Mouse (Mus musculus) liver, embryonic 14.5 days (tissue): ENCODE results near the gene Astn2. TPM values are rescaled to one million over a fixed set of nuclear protein-coding genes. Genes with fewer than 3 reads are reported as not detected.

Experiments
- ATAC-seq: fragments of 200-750 bp; cut with Nextera tagmentation; 2 replicates; pipeline ENCODE4 v1.8.0; 2017; ENCODE audit warnings: moderate number of reproducible peaks, mild to moderate bottlenecking, moderate library complexity; ENCODE audit not compliant: insufficient read depth
- DNase-seq, 3 experiments: peaks; one replicate each; pipeline ENCODE4 v3.0.0-alpha.2; 2012 to 2013; ENCODE audit warnings: low read depth in 3 of 3, low spot score in 3 of 3
- H3K27ac ChIP-seq: fragments of 300-500 bp; sonication (generic); 2 replicates; pipeline ENCODE4 v1.5.1; 2014; ENCODE audit warnings: moderate library complexity, mild to moderate bottlenecking, control low read depth, inconsistent platforms
- H3K27me3 ChIP-seq: fragments of 300-500 bp; sonication (generic); 2 replicates; pipeline ENCODE4 v1.6.1; 2014; ENCODE audit warnings: mild to moderate bottlenecking, low read length, moderate library complexity; ENCODE audit not compliant: control insufficient read depth, insufficient read depth
- H3K36me3 ChIP-seq: fragments of 300-500 bp; sonication (generic); replicated peaks from 2 replicates; pipeline ENCODE4 v1.6.1; 2014; ENCODE audit warnings: low read depth; ENCODE audit not compliant: control insufficient read depth, insufficient read depth
- H3K4me1 ChIP-seq, 2 experiments: fragments of 200-500 bp in 1 of 2; fragments of 300-500 bp in 1 of 2; sonication (generic) in 1 of 2; replicated peaks; 2 replicates each; pipeline ENCODE4 v1.6.1; 2012 to 2014; ENCODE audit warnings: antibody characterized with exemption in 1 of 2, inconsistent platforms in 1 of 2, low read length in 1 of 2; ENCODE audit not compliant: control insufficient read depth in 2 of 2, insufficient read depth in 2 of 2
- H3K4me2 ChIP-seq: fragments of 300-500 bp; sonication (generic); 2 replicates; pipeline ENCODE4 v1.6.1; 2014; ENCODE audit warnings: low read depth, mild to moderate bottlenecking, control low read depth, moderate library complexity
- H3K4me3 ChIP-seq, 2 experiments: fragments of 200-500 bp in 1 of 2; fragments of 300-500 bp in 1 of 2; sonication (generic) in 1 of 2; 2 replicates each; pipeline ENCODE4 v1.5.1; 2012 to 2014; ENCODE audit warnings: low read depth in 2 of 2, low read length in 2 of 2, mild to moderate bottlenecking in 2 of 2, control low read depth in 1 of 2, inconsistent platforms in 1 of 2, moderate library complexity in 1 of 2; ENCODE audit not compliant: insufficient read depth in 1 of 2
- H3K9ac ChIP-seq: fragments of 300-500 bp; sonication (generic); replicated peaks from 2 replicates; pipeline ENCODE4 v1.6.1; 2014; ENCODE audit warnings: mild to moderate bottlenecking, control low read depth, moderate library complexity
- H3K9me3 ChIP-seq: fragments of 300-500 bp; sonication (generic); 2 replicates; pipeline ENCODE4 v1.6.1; 2016; ENCODE audit warnings: low read length, mixed read lengths; ENCODE audit not compliant: control insufficient read depth
- CTCF ChIP-seq: IDR thresholded peaks from 2 replicates; pipeline ENCODE4 v1.5.1; 2016; ENCODE audit warnings: antibody characterized with exemption, low read depth, control low read depth
- EP300 ChIP-seq: IDR thresholded peaks from 2 replicates; pipeline ENCODE4 v1.6.1; 2016; ENCODE audit warnings: antibody characterized with exemption, low read depth
- WGBS: fragments of 180-500 bp; shearing (Covaris S2); extraction: QIAGEN DNeasy Blood & Tissue Kit; methylation state at CpG from one replicate; pipeline ENCODE4 v1.1.7; 2014; ENCODE audit not compliant: insufficient replicate concordance; 5-methylcytosine and 5-hydroxymethylcytosine counted together
- polyA plus RNA-seq, 2 experiments: library from polyadenylated mRNA; depleted of rRNA in 1 of 2; stranded (reverse) in 1 of 2; unstranded in 1 of 2; fragments of >200 nt; fragmentation: Nextera tagmentation in 1 of 2; extraction: Ambion mirVana in 1 of 2; gene quantifications; 2 replicates each; pipeline versions ENCODE4 v1.2.1 to v1.2.3; 2012 to 2014

The Astn2 gene
- polyA plus RNA-seq, 2 experiments, result 0.16 TPM; not detected in 1

GRCm38 (mm10) chr4:65565493-65565892 lies 838.9 kb downstream of the Astn2 start:
- no peak overlapping the region for H3K27ac ChIP-seq
- no peaks in the 10 kb centered on the region for H3K36me3 ChIP-seq
- H3K4me2 ChIP-seq, result no peak overlapping the region
- no peaks in the 10 kb centered on the region for H3K9me3 ChIP-seq
- no peak overlapping the region for H3K9ac ChIP-seq
- DNase-seq, result no peak
- no peak for TF ChIP-seq CTCF
- no peak for TF ChIP-seq EP300
- H3K27me3 ChIP-seq, result no peaks in the 10 kb centered on the region
- ATAC-seq, result no peak
- no peaks in the 10 kb centered on the region for H3K4me1 ChIP-seq
- no peak overlapping the region for H3K4me3 ChIP-seq
- 46% methylated on average over 4 of the region's 4 CpGs for WGBS

GRCm38 (mm10) chr4:65548561-65548960 lies 855.9 kb downstream of the Astn2 start:
- no peak overlapping the region for H3K4me3 ChIP-seq
- H3K4me2 ChIP-seq, result no peak overlapping the region
- ATAC-seq (no peak), DNase-seq (no peak)
- no peaks in the 10 kb centered on the region for H3K36me3 ChIP-seq
- no peak for TF ChIP-seq EP300
- no peak for TF ChIP-seq CTCF
- H3K27me3 ChIP-seq, result no peaks in the 10 kb centered on the region
- no peaks in the 10 kb centered on the region for H3K9me3 ChIP-seq
- H3K9ac ChIP-seq, result no peak overlapping the region
- no peaks in the 10 kb centered on the region for H3K4me1 ChIP-seq
- no peak overlapping the region for H3K27ac ChIP-seq
- WGBS, result 52% methylated on average over 6 of the region's 6 CpGs

DNA sequence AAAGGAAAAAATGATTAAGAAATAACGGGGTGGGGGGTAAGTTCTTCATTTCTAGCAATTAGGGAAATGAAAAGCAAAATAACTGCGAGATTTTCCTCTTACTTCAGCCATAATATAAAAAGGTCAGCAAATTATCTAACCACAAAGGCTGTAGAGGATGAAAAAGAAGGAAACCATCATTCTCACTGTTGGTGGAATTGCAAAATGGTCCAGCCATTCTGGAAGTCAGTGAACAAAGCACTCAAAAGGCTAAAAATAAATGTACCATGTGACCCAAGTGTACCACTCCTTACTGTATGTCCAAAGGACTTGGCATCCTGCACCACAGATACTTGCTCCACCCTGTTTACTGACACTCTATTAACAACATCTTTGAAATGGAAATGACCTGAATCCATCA lies 858.8 kb downstream of the Astn2 start:
- H3K9me3 ChIP-seq, result no peaks in the 10 kb centered on the region
- no peak overlapping the region for H3K4me2 ChIP-seq
- no peak for DNase-seq
- H3K27ac ChIP-seq, result no peak overlapping the region
- H3K27me3 ChIP-seq, result no peaks in the 10 kb centered on the region
- no peak overlapping the region for H3K9ac ChIP-seq
- H3K4me3 ChIP-seq, result no peak overlapping the region
- no peak for ATAC-seq
- H3K36me3 ChIP-seq, result no peaks in the 10 kb centered on the region
- WGBS, result 34% methylated on average over 2 of the region's 2 CpGs
- no peaks in the 10 kb centered on the region for H3K4me1 ChIP-seq
- no peak for TF ChIP-seq CTCF
- TF ChIP-seq EP300, result no peak

DNA sequence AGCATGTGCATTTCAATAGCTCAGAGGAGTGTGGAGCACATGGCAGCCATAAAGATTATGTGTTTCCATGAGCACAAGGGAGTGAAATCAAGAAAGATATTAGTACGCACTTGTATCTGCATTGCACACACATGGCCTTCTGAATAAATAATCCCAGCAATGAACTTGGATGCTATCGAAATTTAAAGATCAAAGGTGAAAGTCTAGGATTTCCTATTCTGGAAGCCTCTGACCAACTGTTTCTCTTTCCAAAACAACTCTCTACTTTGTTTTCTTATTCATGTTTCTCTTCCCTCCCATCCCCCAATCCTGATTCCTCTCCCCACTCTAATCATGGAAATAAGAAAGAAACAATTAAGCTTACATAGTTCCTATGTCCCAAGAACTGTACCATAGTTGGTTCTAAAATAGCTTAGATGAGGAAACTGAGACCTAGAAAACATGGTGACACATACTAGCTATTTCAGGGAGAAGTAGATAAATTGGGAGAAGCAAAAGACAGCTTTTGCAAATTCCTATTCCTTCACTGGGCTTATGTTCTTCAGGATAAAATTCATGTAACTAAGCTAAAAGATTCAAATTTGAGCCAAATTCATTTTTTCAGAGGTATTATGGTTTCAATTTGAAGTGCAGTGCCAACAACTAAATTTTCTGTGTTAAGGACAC lies 872.2 kb downstream of the Astn2 start:
- no peaks in the 10 kb centered on the region for H3K36me3 ChIP-seq
- no peak overlapping the region for H3K9ac ChIP-seq
- DNase-seq (no peak), ATAC-seq (no peak)
- no peaks in the 10 kb centered on the region for H3K4me1 ChIP-seq
- no peak overlapping the region for H3K27ac ChIP-seq
- no peaks in the 10 kb centered on the region for H3K27me3 ChIP-seq
- TF ChIP-seq EP300 (no peak), CTCF (no peak)
- no peaks in the 10 kb centered on the region for H3K9me3 ChIP-seq
- H3K4me3 ChIP-seq, result no peak overlapping the region
- no peak overlapping the region for H3K4me2 ChIP-seq
- 65% methylated on average over 2 of the region's 2 CpGs for WGBS

GRCm38 (mm10) chr4:65531621-65532020 lies 872.8 kb downstream of the Astn2 start:
- no peak for DNase-seq

More at GRCm38 (mm10) chr4:65531621-65532020, 872.8 kb downstream of the Astn2 start:
- H3K4me1 ChIP-seq, result no peaks in the 10 kb centered on the region
- WGBS, result 65% methylated on average over 6 of the region's 6 CpGs
- no peaks in the 10 kb centered on the region for H3K27me3 ChIP-seq
- no peak for TF ChIP-seq CTCF
- TF ChIP-seq EP300, result no peak
- no peak overlapping the region for H3K9ac ChIP-seq
- H3K4me3 ChIP-seq, result no peak overlapping the region
- no peaks in the 10 kb centered on the region for H3K36me3 ChIP-seq
- no peak overlapping the region for H3K4me2 ChIP-seq
- ATAC-seq, result no peak
- H3K27ac ChIP-seq, result no peak overlapping the region
- H3K9me3 ChIP-seq, result no peaks in the 10 kb centered on the region
